Mouse (Mus musculus) heart, postnatal 4 days (tissue): ENCODE measurements around the gene Tdp2. TPM values are rescaled to one million over a fixed set of nuclear protein-coding genes. Genes with fewer than 3 reads are reported as not detected.
"Not testable (repeated sequence)": the region's sequence is repeated elsewhere in the genome, so short reads cannot be mapped to it uniquely, and the experiment has no call there.

ENCODE experiments used
- DNase-seq: peaks from one replicate; pipeline ENCODE4 v3.0.0; 2021
- total RNA-seq, 2 experiments: library from RNA; stranded (reverse); gene quantifications; 2 replicates each; pipeline ENCODE4 v1.2.3; 2021

The Tdp2 gene
- total RNA-seq, 2 experiments from 2014 or later: 16.9 to 21.0 TPM

- DNase-seq: peak; percentile 50
Observed at GRCm38 (mm10) chr13:24825587-24825986, 5.9 kb upstream of the Tdp2 start.

- no peak for DNase-seq
Observed at GRCm38 (mm10) chr13:24826116-24826515, 5.4 kb upstream of the Tdp2 start.

GRCm38 (mm10) chr13:24830756-24831352 is 625 bp upstream of the Tdp2 start:
- DNase-seq: no peak

GRCm38 (mm10) chr13:24832131-24832810 is 792 bp downstream of the Tdp2 start:
- DNase-seq: no peak

GRCm38 (mm10) chr13:24832811-24833155 is 1.3 kb downstream of the Tdp2 start:
- no peak for DNase-seq

GRCm38 (mm10) chr13:24837765-24838164 is 6.3 kb downstream of the Tdp2 start:
- not testable (repeated sequence) for DNase-seq

- DNase-seq: no peak
Observed at GRCm38 (mm10) chr13:24839831-24840230, 8.4 kb downstream of the Tdp2 start.

GRCm38 (mm10) chr13:24841702-24842101 is 10.2 kb downstream of the Tdp2 start:
- DNase-seq: no peak

- peak; percentile 35 for DNase-seq
Observed at GRCm38 (mm10) chr13:24844983-24845955, 13.8 kb downstream of the Tdp2 start, which contains the start of gene D130043K22Rik. D130043K22Rik (plus strand) TSS chr13:24845135.

GRCm38 (mm10) chr13:24849318-24849717 is 17.8 kb downstream of the Tdp2 start:
- no peak for DNase-seq

- DNase-seq: no peak
Observed at GRCm38 (mm10) chr13:24851989-24852388, 20.5 kb downstream of the Tdp2 start.

- DNase-seq: no peak
Observed at GRCm38 (mm10) chr13:24852570-24852969, 21.1 kb downstream of the Tdp2 start.

GRCm38 (mm10) chr13:24859115-24859514 is 27.6 kb downstream of the Tdp2 start:
- DNase-seq: no peak

- no peak for DNase-seq
Observed at GRCm38 (mm10) chr13:24861084-24861483, 29.6 kb downstream of the Tdp2 start.

- DNase-seq: no peak
Observed at GRCm38 (mm10) chr13:24862021-24862420, 30.5 kb downstream of the Tdp2 start.

GRCm38 (mm10) chr13:24862520-24862919 is 31.0 kb downstream of the Tdp2 start:
- peak; percentile 60 for DNase-seq

- DNase-seq: no peak
Observed at GRCm38 (mm10) chr13:24866430-24867402, 35.2 kb downstream of the Tdp2 start.

- DNase-seq: no peak
Observed at GRCm38 (mm10) chr13:24867789-24868188, 36.3 kb downstream of the Tdp2 start.

- DNase-seq: no peak
Observed at GRCm38 (mm10) chr13:24868233-24868632, 36.8 kb downstream of the Tdp2 start.

GRCm38 (mm10) chr13:24879359-24880040 is 48.0 kb downstream of the Tdp2 start:
- DNase-seq: no peak

- DNase-seq: no peak
Observed at GRCm38 (mm10) chr13:24880208-24880607, 48.7 kb downstream of the Tdp2 start.
